Mouse (Mus musculus): Measurements from ENCODE around the gene Terf2.

DNA sequence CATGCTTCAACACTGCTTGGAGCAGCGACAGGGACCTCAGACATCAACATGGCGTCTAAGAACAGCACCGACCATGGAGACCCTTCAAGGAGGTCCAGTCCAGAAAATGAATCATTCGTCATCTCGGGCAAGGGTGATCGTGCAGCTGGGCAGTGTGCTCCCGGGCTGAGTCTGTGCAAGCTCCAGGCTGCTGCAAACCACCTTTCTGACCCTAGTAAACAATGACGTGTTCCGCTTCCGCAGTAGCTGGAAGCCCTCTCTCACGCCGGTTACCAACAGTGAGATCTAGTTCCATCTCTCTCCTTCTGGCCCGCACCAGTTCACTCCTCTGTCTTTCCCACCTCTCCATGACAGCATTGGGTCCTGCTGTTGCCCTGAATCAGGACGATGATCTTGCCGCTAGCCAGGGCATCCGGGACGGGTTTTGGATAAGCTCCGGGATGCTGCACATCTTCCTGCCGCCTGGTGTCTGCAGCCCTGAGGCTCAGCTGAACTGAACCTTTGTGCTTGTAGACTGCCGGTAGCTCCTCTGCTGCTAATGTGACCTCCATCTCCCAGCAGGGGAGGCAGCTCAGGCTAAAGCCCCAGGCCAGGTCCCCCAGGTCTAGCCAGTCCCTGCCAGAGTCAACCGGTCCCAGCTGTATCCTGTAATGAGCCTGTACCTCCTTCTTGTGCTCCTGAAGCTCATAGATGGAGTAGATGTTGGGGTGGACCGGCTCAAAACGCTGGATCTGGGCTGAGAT is 12.8 kb upstream of the Terf2 start:
- TF ChIP-seq CTCF (IDR thresholded peaks at IDR 0.05; ENCODE audit: low read depth) (no peak), EP300 (IDR thresholded peaks at IDR 0.05; ENCODE audit: low read depth) (no peak)

Measured in liver, postnatal 0 days (tissue).